Mouse (Mus musculus): ENCODE data around the gene Ptgds.
A peak's percentile ranks its signal among the peaks of the same experiment; 100 is the strongest.

DNA sequence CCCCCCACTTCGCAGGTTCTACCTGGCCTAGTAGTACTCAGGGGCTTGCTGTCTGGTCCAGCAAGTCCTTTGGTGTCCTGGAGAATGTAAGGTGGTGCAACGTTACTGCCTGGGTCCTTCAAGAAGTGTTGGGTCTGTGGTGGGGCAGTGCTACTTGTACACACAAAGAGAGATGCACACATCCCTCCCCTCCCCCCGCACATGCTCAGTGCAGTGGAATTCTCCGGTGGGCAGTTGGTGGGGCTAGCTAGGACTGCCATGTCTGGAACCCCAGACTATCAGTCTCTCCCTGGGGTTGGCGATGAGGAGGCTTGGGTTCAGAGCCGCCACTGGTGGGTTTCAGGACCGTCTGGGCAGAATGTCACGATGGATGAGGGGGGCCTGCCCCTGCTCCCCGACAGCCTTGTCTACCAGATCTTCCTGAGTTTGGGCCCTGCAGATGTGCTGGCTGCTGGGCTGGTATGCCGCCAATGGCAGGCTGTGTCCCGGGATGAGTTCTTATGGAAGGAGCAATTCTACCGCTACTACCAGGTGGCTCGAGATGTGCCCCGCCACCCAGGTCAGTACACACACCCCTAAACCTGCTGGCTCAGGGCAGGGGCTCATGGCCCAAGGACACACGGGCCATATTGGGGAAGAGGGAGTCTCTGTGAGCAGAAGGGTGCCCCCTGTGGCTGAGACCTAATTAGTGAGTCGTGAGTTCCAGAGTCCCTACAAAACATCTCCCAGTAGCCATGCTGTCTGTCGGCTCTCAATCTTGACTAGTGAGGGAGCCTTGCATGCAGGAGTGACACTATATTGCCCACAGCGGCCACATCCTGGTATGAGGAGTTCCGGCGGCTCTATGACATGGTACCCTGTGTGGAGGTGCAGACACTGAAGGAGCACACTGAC lies 32.0 kb upstream of the Ptgds start, which contains the start of gene C8g:
- TF ChIP-seq CTCF (IDR thresholded peaks at IDR 0.05; ENCODE audit: low read depth) = peak; percentile 55
- no peak for TF ChIP-seq EP300 (IDR thresholded peaks at IDR 0.05; ENCODE audit: low read depth)
